Mouse (Mus musculus): Measurements from ENCODE around the gene Snrpd2.

The Snrpd2 gene

DNA sequence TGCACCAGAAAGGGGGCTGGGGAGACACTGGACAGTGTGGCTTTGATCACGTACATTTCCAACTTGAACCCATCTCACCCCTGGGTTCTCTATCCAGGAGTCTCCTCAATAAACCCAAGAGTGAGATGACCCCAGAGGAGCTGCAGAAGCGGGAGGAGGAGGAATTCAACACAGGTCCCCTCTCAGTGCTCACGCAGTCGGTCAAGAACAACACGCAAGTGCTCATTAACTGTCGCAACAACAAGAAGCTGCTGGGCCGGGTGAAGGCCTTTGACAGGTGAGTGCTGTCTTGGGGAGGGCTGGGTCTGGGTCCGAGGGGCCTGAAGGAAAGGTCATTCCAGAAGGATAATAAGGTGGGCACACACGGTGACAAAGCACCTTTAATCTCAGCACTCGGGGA is 1.6 kb downstream of the Snrpd2 start:
- peak; percentile 48 for DNase-seq

DNA sequence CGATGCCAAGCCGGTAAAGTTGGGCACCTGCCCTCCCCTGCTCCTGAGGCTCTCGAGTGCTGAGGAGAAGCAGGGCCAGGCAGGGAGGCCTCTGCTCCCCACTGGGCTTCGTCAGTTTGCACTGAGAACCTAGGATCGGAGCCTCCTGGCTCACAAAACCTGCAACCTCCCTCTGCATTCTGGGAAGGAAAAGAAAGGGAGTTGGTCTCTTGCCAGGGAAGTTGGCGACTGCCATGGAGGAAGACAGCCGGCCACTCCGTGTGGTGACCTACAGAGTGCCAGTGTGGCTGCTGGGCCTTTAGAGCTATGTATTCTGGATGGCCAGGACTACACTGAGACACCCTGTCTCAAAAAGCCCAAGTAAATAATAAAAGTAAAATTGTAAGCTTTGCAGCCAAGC is 5.3 kb downstream of the Snrpd2 start:
- no peak for DNase-seq

DNA sequence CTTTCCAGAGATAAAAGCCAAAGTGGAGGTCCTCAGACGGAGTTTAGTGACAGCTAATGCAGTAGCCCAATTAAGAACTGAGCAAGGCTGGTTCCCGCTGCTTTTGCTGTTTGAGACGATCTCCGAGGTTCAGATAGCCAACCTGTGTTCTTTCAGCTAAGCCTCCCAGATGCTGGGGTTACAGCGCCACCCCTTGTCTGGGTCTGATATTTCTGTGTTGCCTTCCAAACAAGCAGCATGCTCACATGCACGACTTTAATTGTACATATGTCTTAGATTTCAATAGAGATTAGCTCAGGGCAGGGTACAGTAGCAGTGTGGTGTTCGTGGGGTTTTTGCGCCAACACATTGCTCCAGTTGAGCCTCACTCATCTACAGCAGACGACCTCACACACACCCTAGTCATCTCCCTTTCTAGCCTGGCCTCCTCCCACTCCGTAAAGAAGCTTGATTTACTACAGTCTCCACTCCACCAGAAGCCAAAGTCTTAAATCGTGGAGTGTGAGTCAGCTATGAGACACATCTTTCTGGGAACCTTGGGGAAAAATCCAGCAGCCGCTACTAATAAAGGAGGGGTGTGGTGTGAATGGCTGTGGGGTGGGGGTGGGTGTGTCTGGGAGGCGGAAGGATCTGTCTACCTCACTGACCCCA is 6.4 kb downstream of the Snrpd2 start:
- no peak for DNase-seq

DNA sequence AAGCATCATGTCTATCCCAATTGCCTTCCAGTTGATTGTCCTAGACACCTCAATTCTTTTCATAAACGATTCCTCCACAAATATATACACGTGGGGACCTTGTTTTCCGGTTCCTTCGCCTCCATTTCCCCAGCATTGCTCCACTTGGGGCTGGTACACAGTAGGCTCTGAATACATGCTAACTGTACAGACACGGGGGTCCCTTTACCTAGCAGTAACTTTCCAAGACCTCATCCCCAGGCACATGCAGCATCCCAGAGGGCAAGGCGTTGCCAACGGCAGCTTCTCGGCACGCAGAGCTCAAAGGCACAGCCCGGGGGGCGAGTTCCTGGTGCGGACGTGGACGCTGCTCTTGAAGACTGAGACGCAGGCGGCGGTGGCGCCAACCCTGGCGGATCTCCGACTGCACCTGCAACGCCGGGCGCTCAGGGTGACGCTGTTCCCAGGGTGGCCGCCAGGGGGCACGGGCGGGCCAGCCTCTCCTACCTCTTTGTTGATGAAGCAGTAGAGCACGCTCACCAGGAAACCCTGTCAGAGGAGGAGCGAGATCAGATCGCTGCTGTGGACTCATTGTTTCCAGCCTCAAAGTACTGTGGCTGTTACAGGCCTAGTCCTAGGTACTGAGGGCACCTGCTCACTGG is 7.8 kb downstream of the Snrpd2 start:
- DNase-seq: peak; percentile 91

DNA sequence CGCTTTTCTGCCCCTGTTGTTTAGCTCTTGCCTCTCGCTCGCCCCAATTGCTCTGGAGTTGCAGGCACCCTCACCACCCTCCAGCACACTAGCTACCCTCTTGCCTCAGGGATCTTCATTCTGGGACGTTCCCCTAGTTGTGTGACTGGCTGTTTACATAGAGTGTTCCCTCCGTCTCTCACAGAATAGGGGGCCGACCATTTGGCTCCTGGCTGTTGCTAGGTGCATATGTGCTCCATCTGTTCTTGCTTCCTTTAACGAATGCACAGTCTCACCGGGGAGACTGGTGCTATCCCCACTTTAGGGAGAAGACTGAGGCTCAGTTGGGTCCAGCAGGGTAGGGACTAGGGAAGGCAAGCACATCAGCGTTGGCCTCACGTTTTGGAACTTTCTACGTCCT is 9.1 kb downstream of the Snrpd2 start:
- DNase-seq: no peak

DNA sequence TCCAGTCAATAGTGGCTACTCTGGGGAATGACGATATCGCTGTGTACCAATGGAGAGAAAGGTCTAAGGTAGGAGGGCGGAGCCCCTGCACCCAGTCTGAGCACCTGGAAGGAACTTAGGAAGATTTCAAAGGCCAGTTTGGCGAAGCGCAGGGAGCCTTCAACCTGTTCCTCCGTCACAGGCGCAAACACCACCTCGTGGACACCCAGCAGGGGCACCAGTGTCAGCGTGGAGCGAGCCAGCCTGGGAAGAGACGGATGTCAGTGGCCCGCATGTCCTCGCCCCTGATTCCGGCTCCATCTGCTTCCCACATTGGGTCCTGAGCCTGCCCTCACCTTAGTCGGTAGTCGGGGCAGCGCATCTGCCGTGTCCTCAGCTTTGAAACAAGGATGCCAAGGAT is 9.9 kb downstream of the Snrpd2 start:
- DNase-seq: no peak

DNA sequence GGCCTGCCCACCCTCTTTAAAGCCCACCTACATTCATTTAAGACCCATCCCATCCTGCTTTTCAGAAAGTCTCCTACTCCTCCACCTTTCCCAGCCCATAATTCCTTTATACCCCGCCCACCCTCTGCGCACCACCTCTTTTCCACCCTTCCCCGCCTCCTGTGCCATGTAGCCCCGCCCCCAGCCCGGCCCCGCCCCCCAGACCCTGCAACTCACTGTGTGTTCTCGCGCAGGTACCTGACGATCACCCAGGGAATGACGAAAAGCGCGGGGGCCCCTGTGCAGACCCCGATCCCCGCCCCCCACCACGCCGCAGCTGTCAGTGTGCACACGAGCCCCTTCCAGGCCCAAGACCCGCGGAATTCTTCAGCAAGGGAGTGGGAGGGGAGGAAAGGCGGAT is 10.6 kb downstream of the Snrpd2 start:
- DNase-seq: no peak

DNA sequence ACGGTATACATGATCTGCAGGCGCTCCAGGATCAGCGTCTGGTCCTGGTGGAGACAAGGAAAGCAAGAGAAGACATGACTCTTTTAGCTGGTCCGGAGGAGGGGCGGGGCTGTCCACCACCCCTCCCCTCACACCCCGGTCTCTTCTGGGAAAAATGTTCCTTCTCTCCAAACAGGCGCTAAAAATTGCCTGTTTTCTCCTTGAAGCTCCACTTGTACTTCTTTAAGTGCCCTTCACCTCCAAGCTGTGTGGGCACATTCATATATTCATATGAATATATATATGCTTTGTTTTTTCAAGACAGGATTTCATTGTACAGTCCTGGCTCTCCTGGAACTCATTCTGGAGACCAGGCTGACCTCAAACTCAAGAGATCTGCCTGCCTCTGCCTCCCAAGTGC is 13.4 kb downstream of the Snrpd2 start:
- DNase-seq: no peak

DNA sequence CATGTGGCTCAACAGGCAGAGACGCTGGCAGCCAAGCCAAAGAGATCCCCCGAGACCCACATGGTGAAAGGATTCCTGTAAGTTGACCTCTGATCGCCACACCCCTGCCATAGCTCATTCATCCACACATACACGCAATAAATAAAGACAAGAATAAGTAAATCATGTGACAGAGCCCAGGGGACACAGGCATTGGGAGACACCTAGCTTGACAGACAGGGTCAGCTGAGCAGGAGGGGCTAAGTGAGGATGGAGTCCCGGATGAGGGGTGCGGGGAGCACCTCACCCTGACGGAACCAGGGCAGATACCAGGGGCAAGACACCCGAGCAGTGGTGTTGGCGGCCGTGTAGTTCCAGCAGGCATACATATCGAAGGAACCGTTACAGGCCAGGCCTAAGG is 14.2 kb downstream of the Snrpd2 start:
- DNase-seq: no peak

DNA sequence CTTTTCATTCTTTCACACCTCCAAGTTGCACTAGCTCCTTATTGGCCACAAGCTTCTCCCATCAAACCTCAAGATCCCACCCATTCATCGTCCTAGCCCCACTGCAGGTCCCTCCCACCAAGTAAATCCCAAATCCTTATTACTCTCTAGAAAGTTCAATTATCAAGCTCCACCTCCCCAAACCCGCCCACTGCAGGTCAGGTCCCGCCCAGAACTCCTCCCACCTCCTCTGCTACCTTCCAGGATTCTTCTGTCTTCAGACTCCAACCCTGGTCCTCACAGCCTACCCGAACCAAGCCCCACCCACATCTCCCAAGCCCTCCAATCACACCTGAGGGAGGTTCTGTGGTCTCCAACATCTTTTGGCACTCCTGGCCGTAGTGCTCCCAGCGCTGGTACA is 14.7 kb downstream of the Snrpd2 start:
- no peak for DNase-seq

DNA sequence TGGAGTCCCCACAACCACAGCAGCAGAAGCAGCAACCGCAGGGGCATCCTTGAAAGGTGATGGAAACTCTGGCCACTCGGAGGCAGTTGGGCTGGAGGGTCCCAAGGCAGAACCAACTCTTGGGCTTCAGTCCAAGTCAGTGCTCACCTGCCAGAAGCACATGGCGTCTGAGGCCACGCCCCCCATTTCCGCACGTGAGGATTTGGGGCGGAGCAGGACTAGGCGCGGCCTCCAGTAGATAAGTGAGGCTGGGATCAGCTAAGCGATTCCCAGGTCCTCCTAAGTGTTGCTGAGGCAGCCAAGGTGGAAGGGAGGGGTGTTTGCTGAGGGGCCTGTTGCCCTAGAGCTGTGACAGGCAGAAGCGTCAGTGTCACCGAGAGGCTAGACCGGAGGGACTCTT is 15.5 kb downstream of the Snrpd2 start:
- no peak for DNase-seq

DNA sequence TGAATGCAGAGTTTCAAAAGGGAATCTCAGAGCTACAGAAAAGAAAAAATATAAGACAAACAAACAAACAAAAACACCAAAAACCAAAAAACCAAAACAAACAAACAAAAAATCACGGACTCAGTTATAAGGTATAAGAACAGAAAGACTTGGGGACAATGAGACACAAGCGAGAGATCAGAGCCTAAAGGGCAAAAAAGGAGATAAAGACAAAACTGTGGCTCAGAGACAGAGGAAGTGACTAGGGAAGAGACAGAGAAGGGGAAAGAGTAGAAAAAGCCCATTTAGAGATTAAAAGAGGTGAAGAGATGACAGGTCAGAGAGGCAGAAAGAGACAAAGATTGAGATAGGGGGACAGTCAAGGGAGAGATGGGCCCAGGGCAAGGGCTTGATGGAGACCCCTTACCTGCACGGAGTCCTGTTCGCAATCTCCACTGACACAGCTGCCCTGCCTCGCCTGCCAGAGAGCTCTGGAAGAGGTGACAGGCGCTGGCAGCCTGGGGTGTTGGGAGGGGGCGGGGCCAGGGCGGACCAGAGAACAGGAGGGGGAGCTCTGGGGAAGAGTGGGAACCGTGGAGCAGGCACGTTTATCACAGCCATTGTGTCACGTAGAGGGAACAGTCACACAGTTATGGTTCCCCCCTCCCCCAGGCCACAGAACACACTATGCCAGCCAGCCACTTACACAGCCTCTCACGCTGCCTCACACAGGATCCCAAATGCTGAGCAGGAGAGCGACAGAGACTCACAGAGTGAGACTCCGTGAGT is 16.3 kb downstream of the Snrpd2 start, which contains the start of gene Gipr:
TSS of gene Gipr (minus strand) at position 472 of the 768 bp plus-strand sequence.
- DNase-seq: no peak

DNA sequence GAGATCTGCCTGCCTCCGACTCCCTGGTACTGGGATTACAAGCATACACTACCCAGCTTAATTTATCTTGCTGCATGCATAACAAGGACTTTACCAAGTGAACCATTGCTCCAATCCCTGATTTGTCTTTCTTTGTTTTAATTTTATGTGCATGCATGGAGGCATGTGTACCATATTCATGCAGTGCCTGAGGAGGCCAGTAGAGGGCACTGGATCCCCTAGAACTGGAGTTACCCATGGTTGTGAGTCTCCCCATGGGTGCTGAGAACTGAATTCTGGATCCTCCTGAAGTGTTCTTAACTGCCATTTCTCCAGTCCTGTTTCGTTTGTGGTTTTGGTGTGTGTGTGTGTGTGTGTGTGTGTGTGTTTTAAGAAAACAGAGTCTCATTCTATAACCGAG is 17.5 kb downstream of the Snrpd2 start:
- DNase-seq: no peak

DNA sequence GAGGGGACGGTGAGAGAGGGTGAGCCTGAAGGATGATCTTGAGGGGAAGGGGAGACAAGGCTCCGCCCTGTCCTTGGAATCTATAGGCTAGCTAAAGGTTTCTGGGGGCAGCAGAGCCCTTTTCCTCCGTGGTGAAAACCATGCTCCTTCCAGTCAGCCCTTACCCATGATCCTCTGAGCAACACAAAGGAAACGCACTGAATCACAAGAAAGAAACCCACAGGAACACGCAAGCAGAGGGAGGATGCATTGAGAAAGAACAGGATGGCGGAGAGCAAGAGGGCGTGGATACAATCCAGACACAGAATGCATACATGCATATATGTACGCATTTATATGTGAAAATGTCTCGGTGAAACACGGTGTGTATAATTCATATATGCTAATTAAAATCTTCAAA is 20.0 kb downstream of the Snrpd2 start:
- DNase-seq: no peak

DNA sequence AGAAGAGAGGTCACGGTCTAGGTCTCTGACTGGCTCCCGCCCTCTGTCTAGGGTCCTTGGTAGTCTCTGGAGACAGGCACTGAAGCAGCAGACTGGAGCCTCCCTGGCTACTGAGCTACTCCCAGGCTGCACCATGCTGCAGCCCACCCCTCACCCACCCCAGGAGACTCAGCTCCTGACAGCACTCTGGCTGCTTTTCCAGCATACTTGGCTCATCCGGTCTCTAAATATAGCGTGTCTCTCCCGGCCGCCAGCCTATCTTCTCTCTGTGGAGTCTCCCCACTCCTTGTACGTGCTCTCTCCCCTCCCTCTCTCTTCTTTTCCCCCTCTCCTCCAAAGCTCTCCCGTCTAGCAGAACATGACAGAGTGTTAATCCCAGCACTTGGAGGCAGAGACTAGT is 20.6 kb downstream of the Snrpd2 start:
- DNase-seq: no peak

DNA sequence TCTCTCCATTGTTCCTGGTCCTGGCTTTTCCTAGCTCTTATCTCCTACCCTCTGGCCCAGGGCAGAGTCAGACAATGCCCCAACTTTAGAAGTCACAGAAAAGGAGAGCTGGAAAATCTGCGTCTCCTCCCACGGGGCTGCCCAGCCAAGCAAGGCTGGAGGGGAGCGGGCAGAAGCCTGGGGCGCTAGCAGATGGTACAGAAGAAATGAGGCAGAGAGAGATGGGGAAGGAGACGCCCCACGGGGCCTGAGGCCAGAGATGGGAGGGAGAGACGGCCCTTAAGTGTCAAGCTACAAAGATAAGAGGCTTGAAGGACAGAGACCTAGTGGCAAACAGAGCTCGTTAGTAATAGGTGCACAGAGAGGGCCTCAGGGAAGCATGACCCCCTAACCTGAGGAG is 22.3 kb downstream of the Snrpd2 start:
- peak; percentile 54 for DNase-seq

DNA sequence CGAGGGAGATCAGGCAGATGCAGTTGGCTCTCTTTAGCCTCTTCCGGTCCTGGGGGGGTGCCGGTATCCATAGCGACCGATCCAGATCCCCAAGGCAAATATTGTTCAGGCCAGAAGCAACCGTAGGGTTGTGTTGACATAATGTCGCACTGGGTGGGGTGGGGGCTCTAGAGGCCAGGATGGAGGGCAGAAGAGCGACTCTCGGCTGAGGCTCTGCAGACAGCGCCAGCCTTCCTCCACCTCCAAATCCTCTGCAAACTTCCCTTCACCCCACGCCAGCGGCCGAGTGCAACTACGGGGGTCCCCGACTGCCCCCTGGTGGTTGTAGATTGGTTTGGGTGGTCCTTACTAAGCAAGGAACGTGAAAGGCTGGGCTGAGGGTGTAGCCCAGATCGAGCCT is 23.4 kb downstream of the Snrpd2 start:
- DNase-seq: peak; percentile 71

DNA sequence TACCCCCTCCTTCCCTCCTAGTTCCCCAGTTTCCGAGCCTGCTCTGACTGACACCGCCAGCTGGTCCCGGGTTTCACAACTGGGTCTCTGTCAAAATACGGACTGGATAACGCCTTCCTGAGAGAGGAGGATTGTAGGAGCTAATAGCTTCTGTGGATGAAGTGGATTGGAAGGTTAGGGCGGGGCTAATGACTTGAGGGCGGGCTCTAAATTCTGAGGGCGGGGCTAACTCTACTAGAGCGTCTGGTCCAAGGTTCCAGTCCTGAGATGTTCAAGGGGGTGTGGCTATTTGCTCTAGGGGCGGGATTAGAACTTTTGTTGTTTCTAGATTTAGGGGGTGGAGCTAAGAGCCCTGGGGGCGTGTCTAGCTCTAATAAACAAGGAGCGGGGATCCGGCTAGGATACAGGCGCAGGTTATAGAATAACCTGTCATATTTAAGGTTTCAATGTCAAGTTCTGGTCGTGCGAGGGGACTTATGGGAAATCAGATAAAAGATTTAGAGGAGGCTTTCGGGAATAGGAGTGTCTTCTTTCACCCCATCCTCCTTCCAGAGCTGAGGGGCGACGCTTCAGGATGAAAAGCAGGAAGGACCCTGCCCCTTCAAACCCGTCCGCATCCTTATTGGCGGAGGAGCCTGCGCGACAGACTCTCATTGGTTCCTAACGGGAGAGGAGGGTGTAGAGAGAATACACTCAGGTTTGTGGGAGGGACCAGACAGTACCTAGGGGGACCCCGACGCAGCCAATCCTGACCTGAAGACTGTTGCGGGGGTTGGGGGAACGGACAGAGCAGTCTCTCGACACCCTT is 26.4 kb downstream of the Snrpd2 start, which contains the start of gene Eml2:
TSS of gene Eml2 (plus strand) at position 714 of the 808 bp plus-strand sequence.
- DNase-seq: peak; percentile 90

DNA sequence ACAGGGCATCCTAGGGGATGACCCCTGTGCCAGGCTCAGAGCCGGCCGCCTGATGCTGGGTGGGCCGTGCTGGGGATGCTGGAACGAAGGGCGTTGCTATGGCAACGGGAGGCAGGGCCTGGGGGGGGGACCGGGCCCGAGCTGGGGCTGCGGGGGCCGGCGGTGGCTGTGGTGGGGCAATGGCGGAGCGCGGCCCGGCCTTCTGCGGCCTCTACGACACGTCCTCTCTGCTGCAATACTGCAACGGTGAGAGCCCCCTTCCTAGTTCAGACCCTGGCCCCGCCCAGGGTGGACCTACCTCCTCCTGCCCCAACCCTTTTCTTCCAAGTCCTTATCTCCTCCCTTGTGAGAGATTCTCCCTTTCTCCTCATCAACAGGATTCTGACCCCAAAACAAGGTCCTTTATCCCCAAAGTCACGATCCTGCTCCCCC is 27.0 kb downstream of the Snrpd2 start:
- DNase-seq: peak; percentile 88

DNA sequence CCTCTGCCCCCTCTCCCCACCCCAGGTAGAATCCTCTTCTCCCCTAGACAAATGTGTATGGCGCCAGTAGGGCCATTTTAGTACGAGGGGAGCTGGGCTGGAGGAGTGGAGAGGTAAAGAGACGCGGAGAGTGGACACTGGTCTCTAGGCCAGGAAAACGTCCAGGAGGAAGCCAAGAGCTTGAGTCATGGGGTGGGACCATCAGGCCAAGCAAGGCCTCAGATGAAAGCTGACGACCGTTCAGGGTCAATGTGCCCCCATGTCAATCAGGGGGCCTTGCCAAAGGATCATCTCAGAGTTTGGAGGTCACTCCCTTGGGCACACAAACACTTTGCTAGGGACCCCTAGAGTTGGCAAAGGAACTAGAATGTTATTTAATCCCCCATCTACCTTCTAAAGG is 27.7 kb downstream of the Snrpd2 start:
- peak; percentile 59 for DNase-seq

DNA sequence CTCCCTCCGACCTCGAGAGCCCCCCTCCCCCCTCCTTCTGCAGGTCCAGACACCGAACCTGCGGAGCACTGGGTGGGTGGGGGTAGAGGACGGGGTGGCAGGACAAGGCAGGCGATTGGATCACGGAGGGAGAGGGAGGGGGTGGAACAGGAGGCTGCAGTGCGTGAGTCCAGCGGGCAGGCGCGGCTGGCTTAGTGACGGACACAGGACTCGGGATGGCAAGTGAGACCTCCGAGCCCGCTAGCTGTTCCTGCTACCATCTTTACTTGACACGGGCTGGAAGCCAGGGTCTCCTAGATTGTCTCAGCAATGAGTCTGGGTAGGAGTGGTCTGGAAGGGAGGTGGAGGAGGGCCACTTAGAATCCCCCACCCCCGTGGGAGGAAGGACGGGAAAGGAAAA is 28.5 kb downstream of the Snrpd2 start:
- peak; percentile 72 for DNase-seq

DNA sequence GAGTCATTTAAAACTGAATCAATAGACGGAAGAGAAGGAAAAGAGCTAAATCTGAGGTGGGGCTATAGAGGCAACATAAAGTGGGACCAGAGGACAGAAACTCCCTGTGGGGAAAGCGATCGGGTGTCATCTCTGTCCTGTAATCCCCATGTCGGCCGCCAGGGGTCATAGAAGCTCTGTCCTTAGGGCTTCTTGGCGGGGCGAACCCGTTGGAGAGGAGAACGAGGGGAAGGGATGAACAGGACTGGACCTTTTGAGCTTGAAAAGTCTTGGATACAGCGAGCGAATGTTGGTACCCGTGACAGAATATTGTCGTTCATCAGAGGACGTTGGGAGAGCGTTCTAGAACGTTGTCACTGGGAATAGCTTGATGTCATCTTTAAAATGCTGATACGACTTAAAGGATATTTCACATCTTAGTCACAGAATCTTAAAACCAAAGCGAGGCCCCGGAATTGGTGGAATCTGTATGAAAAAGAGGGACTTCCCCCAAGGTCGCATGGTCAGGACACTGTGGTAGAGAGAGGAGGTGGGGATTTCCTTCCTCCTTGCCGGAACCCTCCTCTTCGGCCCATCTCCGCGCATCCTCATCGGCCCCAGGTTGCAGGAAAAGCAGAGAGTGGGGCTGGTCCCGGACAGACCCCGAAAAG is 29.0 kb downstream of the Snrpd2 start:
- DNase-seq: peak; percentile 80

DNA sequence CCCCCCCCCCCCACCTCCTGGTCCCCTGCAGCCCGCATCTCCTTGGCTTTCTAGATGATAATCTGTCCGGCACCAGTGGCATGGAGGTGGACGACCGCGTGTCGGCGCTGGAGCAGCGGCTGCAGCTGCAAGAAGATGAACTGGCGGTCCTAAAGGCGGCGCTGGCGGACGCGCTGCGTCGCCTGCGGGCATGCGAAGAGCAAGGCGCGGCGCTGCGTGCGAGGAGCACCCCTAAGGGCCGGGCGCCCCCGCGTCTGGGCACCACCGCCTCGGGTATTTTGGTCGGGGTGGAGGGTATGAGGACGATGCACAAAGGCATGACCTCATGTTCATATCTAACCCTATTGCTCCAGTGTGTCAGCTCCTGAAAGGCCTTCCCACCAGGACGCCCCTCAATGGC is 29.7 kb downstream of the Snrpd2 start:
- DNase-seq: peak; percentile 60
